Mouse (Mus musculus) small intestine, adult 2 months (tissue): ENCODE measurements around the gene Znhit3. TPM values are rescaled to one million over a fixed set of nuclear protein-coding genes. Genes with fewer than 3 reads are reported as not detected.
"Not testable (repeated sequence)": the region's sequence is repeated elsewhere in the genome, so short reads cannot be mapped to it uniquely, and the experiment has no call there.

Experiments used
- H3K27ac ChIP-seq: fragments of 200-500 bp; 2 replicates; pipeline ENCODE4 v1.5.1; 2012; ENCODE audit warnings: low read depth, low read length, control low read depth, inconsistent platforms; ENCODE audit not compliant: insufficient read depth
- H3K27me3 ChIP-seq: fragments of 200-500 bp; 2 replicates; pipeline ENCODE4 v1.6.1; 2012; ENCODE audit warnings: mild to moderate bottlenecking, moderate library complexity, low read length, inconsistent platforms; ENCODE audit not compliant: control insufficient read depth, insufficient read depth
- H3K36me3 ChIP-seq: fragments of 200-500 bp; 2 replicates; pipeline ENCODE4 v1.6.1; 2012; ENCODE audit warnings: mild to moderate bottlenecking, low read length, control low read depth, inconsistent platforms; ENCODE audit not compliant: control insufficient read depth, insufficient read depth
- H3K4me1 ChIP-seq: fragments of 200-500 bp; 2 replicates; pipeline ENCODE4 v1.6.1; 2012; ENCODE audit warnings: low read length, inconsistent platforms, mixed read lengths; ENCODE audit not compliant: control insufficient read depth, insufficient read depth, insufficient read length
- H3K4me3 ChIP-seq: fragments of 200-500 bp; 2 replicates; pipeline ENCODE4 v1.5.1; 2012; ENCODE audit warnings: low read depth, mild to moderate bottlenecking, control low read depth, inconsistent platforms, low read length, moderate library complexity
- CTCF ChIP-seq: fragments of 200-500 bp; IDR thresholded peaks from 2 replicates; pipeline ENCODE4 v1.5.1; 2012; ENCODE audit warnings: low read depth, mild to moderate bottlenecking, control low read depth, inconsistent platforms, low read length, moderate library complexity, mixed read lengths; ENCODE audit not compliant: insufficient replicate concordance, insufficient read length; ENCODE audit errors: extremely low read depth
- POLR2A ChIP-seq: fragments of 200-500 bp; IDR thresholded peaks from 2 replicates; pipeline ENCODE4 v1.6.1; 2012; ENCODE audit warnings: low read depth, mild to moderate bottlenecking, control low read depth, inconsistent platforms, low read length, moderate library complexity
- WGBS: fragments of 180-500 bp; shearing (Covaris S2); methylation state at CpG from one replicate; pipeline ENCODE4 v1.1.7; 2018; 5-methylcytosine and 5-hydroxymethylcytosine counted together
- polyA plus RNA-seq: library from polyadenylated mRNA; depleted of rRNA; stranded (reverse); fragments of >200 nt; gene quantifications from 2 replicates; pipeline ENCODE4 v1.2.3, GENCODE M21; 2012

Gene Znhit3
- polyA plus RNA-seq, 1 experiment: 4.3 TPM

DNA sequence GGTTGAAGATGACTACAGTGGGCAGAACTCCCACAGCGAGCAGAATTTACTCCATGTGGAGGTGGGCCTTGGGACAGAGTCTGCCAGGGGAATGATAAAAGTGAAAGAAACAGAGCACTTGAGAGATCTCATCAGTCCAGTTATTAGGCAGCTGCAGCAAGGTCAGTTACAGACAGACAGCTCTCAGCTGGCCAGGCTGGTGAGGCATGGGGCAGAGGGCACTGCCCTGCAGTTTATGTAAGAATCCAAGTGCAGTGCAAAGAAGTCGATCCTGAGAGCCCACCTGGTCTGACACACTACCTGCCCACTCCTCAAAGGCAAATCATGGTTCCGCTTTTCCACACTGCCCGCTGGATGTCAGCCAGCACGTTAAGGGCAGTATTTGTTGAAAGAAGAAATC lies 29.9 kb downstream of the Znhit3 start:
- TF ChIP-seq POLR2A (no peak), CTCF (no peak)
- H3K4me1 ChIP-seq: peaks cover 10% of the 10 kb centered on the region
- H3K27ac ChIP-seq: peak overlapping the region; percentile 97
- no peak overlapping the region for H3K4me3 ChIP-seq
- no peaks in the 10 kb centered on the region for H3K27me3 ChIP-seq
- WGBS: 58% methylated on average over 5 of the region's 5 CpGs
- H3K36me3 ChIP-seq: peaks cover 31% of the 10 kb centered on the region

DNA sequence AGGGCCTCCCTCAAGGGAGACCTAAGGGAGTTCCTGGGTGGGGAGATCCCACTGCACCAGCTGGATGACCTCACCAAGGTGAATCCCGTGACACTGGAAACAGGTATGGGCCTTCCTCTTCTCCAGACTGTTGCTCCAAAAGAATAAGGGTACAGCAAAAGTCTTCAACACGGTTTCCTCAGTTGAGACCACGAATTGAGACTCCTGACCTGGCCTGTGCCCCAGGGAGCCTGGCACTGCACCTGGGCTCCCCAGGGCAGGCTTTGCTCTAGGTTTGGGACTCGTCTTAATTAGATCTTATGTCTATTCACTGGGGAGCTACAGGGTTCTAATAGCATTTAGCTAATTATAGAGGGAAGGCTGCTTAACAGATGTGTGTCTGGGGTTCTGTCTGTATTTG lies 30.9 kb downstream of the Znhit3 start:
- 91% methylated on average over 4 of the region's 4 CpGs for WGBS
- TF ChIP-seq CTCF (no peak), POLR2A (no peak)
- peaks cover 29% of the 10 kb centered on the region for H3K36me3 ChIP-seq
- H3K27me3 ChIP-seq: no peaks in the 10 kb centered on the region
- H3K27ac ChIP-seq: no peak overlapping the region
- peaks cover 12% of the 10 kb centered on the region for H3K4me1 ChIP-seq
- H3K4me3 ChIP-seq: no peak overlapping the region

DNA sequence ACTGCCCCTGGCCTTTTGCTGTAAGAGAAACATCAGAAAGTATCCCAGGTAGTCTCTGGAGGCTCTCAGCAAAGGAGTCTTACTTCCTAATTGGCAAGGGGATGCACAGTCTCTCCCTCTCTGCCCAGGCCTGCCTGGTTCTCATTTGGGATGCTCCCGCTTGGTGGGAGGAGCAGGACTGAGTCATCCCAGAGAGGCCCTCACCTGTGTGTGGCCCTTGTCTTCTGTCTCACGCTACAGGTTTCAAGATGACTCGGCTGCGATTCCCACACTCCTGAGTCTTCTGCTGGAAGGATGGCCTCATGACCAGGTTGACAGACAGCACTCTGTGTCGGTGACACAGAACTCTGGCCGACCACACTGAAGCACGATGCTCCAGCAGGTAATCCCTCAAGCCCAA lies 33.8 kb downstream of the Znhit3 start:
- Histone ChIP-seq H3K27ac (no peak overlapping the region), H3K4me1 (peaks cover 12% of the 10 kb centered on the region), H3K27me3 (no peaks in the 10 kb centered on the region), H3K4me3 (no peak overlapping the region), H3K36me3 (peaks cover 16% of the 10 kb centered on the region)
- WGBS: 95% methylated on average over 7 of the region's 7 CpGs
- TF ChIP-seq CTCF: no peak
- TF ChIP-seq POLR2A: no peak

DNA sequence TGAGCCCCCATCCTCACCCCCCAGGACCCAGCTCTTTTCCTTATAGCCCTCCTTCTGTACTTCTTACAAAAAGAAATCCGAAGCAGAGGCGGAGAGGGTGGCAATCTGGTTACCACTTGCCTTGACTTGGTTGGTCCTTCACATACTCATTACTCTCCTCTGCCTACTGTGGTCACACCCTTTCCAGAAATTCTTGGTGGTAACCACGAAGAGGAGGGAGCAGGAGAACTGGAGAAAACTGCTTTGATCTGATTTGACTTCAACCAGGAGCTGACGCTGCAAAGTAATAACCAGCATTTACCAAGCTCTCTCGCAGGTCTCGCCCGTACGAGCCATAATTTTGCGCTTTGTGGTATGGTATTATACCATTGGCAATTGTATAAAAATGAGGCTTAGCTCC lies 35.2 kb downstream of the Znhit3 start:
- WGBS: 40% methylated on average over 9 of the region's 9 CpGs
- TF ChIP-seq CTCF: no peak
- Histone ChIP-seq H3K27ac (peak overlapping the region; percentile 10), H3K27me3 (no peaks in the 10 kb centered on the region), H3K4me1 (peaks cover 5% of the 10 kb centered on the region), H3K36me3 (peaks cover 11% of the 10 kb centered on the region), H3K4me3 (peak overlapping the region; percentile 95)

DNA sequence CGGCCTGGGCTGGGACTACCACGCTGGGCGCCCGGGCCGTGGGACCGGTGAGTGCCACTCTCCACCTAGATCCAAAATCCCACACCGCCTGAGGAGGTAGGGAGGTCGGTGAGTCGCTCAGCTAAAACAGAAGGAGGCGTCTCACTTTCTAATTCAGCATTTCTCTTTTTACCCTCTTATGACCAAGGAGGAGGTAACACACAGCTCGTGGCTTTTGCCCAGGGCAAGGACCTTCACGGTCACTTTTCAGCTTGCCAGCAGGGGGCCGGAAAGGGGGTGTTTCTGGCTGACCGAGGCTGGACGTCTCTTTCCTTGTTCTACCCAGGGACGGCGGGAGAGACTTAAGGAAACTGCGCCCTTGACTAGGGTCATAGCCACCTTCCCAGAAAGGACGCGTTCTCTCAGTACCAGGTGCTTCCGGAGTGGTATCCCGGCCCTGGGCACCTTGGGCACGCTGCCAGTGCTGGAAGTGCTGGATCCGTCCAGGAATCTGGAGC lies 35.7 kb downstream of the Znhit3 start:
- Histone ChIP-seq H3K27me3 (no peaks in the 10 kb centered on the region), H3K36me3 (peaks cover 9% of the 10 kb centered on the region), H3K4me1 (peaks cover 5% of the 10 kb centered on the region), H3K4me3 (peak overlapping the region; percentile 95), H3K27ac (peak overlapping the region; percentile 10)
- TF ChIP-seq CTCF (peak; percentile 52; the same call in 1 of the 2 replicates), POLR2A (no peak)
- under 1% methylated on average over 24 of the region's 24 CpGs for WGBS

DNA sequence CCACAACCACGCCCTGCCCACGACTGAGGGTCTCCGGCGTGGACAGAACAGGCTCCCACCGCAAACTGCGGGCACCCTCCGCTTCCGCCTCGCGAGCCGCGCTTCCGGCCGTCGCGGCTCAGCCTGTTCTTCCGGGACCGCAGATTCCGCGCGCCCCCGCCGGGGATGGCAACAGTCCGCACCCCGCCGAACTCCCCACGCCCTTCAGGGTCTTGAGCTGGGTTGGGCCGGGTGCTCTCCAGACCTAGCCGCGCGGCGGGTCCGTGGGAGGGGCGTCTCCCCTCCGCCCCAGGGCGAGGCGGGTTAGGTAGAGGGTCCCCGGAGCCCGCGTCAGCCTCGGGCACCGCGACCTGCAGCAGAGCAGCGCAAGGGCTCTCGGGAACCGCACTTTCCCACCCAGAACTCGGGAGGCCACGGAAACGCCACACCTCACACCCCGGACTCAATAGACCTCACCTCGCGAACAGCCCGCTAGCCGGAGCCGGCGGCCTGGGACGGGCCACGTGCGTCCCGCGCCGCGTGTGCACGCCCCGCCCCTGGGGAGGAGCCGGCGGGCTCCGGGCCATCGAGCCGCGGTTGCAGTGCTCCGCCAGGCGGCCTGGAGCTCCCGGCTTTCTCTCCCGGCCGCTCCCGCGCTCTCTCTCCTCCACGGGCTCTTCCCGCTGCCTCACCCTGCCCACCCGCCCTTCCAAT lies 36.2 kb downstream of the Znhit3 start, which contains the start of the genes Myo19 and Pigw:
TSS of gene Myo19 (plus strand) at position 377 of the 693 bp plus-strand sequence.
TSS of gene Pigw (minus strand) at position 514 of the 693 bp plus-strand sequence.
- Histone ChIP-seq H3K27me3 (no peaks in the 10 kb centered on the region), H3K36me3 (peaks cover 6% of the 10 kb centered on the region), H3K4me1 (peaks cover 5% of the 10 kb centered on the region), H3K4me3 (peak within 1 kb of the TSS; percentile 95), H3K27ac (peak within 1 kb of the TSS; percentile 80)
- peak; percentile 70 for TF ChIP-seq POLR2A
- no peak for TF ChIP-seq CTCF
- under 1% methylated on average over 81 of the region's 81 CpGs for WGBS

DNA sequence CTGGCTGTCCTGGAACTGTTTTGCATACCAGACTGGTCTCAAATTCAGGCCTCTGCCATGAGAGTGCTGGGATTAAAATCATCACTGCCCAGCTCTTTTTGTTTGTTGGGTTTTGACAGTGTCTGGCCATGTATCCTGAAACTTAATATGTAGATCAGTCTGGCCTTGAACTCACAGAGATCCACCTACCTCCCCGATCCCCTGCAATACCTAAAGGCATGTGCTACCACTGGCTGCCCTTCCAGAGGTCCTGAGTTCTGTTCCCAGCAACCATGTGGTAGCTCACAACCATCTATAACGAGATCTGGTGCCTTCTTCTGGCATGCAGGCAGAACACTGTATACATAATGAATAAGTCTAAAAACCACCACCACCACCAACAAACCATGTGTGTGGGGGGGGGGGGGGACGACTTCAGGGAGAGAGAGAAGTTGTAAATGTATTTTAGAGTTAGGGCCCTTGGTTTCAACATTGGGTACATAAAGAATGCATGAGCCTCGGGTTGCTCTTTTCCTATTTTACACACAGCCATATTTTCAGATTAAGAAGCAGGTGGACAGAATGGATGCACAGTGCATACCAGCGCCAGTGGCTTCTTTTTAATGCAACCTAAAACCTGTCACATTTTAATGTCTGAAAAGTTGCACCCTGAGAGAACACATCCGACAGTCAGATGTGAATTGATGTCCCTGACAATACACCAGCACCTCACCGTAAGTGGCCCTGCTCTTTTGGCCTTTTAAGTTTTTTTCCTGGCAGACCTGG lies 37.0 kb downstream of the Znhit3 start:
- Histone ChIP-seq H3K36me3 (peaks cover 8% of the 10 kb centered on the region), H3K27ac (peak overlapping the region; percentile 80), H3K27me3 (no peaks in the 10 kb centered on the region), H3K4me1 (peaks cover 5% of the 10 kb centered on the region), H3K4me3 (peak overlapping the region; percentile 95)
- WGBS: 7% methylated on average over 7 of the region's 7 CpGs
- TF ChIP-seq POLR2A: no peak
- no peak for TF ChIP-seq CTCF

DNA sequence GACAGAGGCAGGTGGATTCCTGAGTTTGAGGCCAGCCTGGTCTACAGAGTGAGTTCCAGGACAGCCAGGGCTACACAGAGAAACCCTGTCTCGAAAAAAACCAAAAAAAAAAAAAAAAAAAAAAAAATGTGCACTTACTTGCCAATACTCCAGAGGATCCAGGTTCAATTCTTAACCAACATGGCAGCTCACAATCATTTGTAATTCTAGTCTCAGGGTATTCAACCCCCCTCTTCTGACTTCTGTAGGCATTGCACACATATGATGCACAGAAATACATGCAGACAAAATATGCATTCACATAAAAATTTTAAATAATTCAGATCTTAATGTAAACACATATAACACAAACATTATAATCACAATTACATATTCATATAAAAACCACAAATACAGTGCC lies 40.1 kb downstream of the Znhit3 start:
- 55% methylated on average over 1 of the region's 1 CpGs for WGBS
- not testable (repeated sequence) for H3K27me3 ChIP-seq, H3K4me1 ChIP-seq

More for the DNA sequence above, 40.1 kb downstream of the Znhit3 start:
- not testable (repeated sequence) for H3K36me3 ChIP-seq, H3K27ac ChIP-seq, H3K4me3 ChIP-seq
